Mouse (Mus musculus) thymus, adult 2 months (tissue): ENCODE results near the gene Hist1h1b.
"Not testable (repeated sequence)": the region's sequence is repeated elsewhere in the genome, so short reads cannot be mapped to it uniquely, and the experiment has no call there.

ENCODE experiments used
- CTCF ChIP-seq: fragments of 200-500 bp; IDR thresholded peaks from 2 replicates; pipeline ENCODE4 v1.5.1; 2012; ENCODE audit warnings: mild to moderate bottlenecking, control low read depth, low read length, moderate library complexity, borderline replicate concordance; ENCODE audit not compliant: control insufficient read depth, poor library complexity, insufficient read depth; ENCODE audit errors: extremely low read depth
- POLR2A ChIP-seq: fragments of 200-500 bp; IDR thresholded peaks from 2 replicates; pipeline ENCODE4 v1.6.1; 2012; ENCODE audit warnings: mild to moderate bottlenecking, low read length, control low read depth, moderate library complexity; ENCODE audit not compliant: control insufficient read depth, poor library complexity, insufficient read depth; ENCODE audit errors: extremely low read depth

DNA sequence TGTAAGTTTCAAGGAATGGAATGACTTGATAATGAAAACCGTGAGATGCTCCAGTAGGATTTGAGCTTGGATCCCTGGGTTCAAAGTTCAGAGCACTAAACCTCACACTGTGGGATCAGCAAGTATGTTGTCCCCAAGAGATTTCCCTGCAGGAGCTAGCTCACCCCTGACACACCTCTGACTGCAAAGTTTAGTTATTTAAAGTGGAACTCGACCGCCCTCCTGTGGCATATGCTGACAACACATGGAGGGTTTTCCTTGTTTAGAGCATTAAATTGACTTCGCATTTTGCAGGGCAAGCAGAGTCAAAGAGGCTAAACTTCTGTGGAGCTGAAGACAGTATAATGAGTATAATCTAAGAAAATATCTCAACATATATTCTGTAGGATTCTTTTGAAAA lies 22.6 kb upstream of the Hist1h1b start:
- TF ChIP-seq POLR2A, CTCF: not testable (repeated sequence)
